Mouse (Mus musculus) myocyte (in vitro differentiated cells): ENCODE results near the gene Krtap24-1. TPM values are rescaled to one million over a fixed set of nuclear protein-coding genes. Genes with fewer than 3 reads are reported as not detected.

Experiments used
- H3K27me3 ChIP-seq: one replicate; pipeline ENCODE4 v1.6.1; 2011; ENCODE audit not compliant: control insufficient read depth, insufficient read depth, insufficient read length
- H3K36me3 ChIP-seq: one replicate; pipeline ENCODE4 v1.6.1; 2011; ENCODE audit not compliant: control insufficient read depth, insufficient read depth
- H3K4me2 ChIP-seq: one replicate; pipeline ENCODE4 v1.6.1; 2011; ENCODE audit warnings: low read depth, control low read depth
- H3K4me3 ChIP-seq: one replicate; pipeline ENCODE4 v1.5.1; 2011; ENCODE audit warnings: mild to moderate bottlenecking, control low read depth, moderate library complexity
- H3K79me2 ChIP-seq: one replicate; pipeline ENCODE4 v1.6.1; 2011; ENCODE audit not compliant: control insufficient read depth, insufficient read depth
- H3ac ChIP-seq: one replicate; pipeline ENCODE4 v1.6.1; 2011; ENCODE audit not compliant: control insufficient read depth, insufficient read length
- CEBPB ChIP-seq: IDR thresholded peaks from 2 replicates; pipeline ENCODE4 v1.6.1; 2011; ENCODE audit warnings: mild to moderate bottlenecking, moderate library complexity; ENCODE audit not compliant: poor library complexity, insufficient read depth, severe bottlenecking
- E2F4 ChIP-seq: IDR thresholded peaks from one replicate; pipeline ENCODE4 v1.6.1; 2011; ENCODE audit warnings: mild to moderate bottlenecking, control low read depth, moderate library complexity; ENCODE audit not compliant: insufficient read depth
- MAX ChIP-seq: IDR thresholded peaks from one replicate; pipeline ENCODE4 v1.6.1; 2011; ENCODE audit warnings: low read depth, mild to moderate bottlenecking, control low read depth
- MYOD1 ChIP-seq, 3 experiments: IDR thresholded peaks; one replicate each; pipeline ENCODE4 v1.6.1; 2011; ENCODE audit warnings: control low read depth in 2 of 3, low read depth in 2 of 3, mild to moderate bottlenecking in 2 of 3, moderate library complexity in 1 of 3; ENCODE audit not compliant: insufficient read length in 2 of 3, control insufficient read depth in 1 of 3
- MYOG ChIP-seq, 3 experiments: IDR thresholded peaks; one replicate each; pipeline ENCODE4 v1.6.1; 2011; ENCODE audit warnings: control low read depth in 2 of 3, low read depth in 2 of 3, mild to moderate bottlenecking in 2 of 3; ENCODE audit not compliant: insufficient read length in 2 of 3, control insufficient read depth in 1 of 3, insufficient read depth in 1 of 3
- POLR2A ChIP-seq: IDR thresholded peaks from one replicate; pipeline ENCODE4 v1.6.1; 2011; ENCODE audit warnings: low read depth, mild to moderate bottlenecking, control low read depth, moderate library complexity; ENCODE audit not compliant: insufficient read length
- POLR2AphosphoS2 ChIP-seq: IDR thresholded peaks from one replicate; pipeline ENCODE4 v1.6.1; 2011; ENCODE audit warnings: low read depth, control low read depth; ENCODE audit not compliant: insufficient read length
- REST ChIP-seq: IDR thresholded peaks from one replicate; pipeline ENCODE4 v1.6.1; 2011; ENCODE audit warnings: mild to moderate bottlenecking, control low read depth, moderate library complexity; ENCODE audit not compliant: insufficient read depth, insufficient read length
- SRF ChIP-seq: IDR thresholded peaks from one replicate; pipeline ENCODE4 v1.6.1; 2011; ENCODE audit warnings: low read depth; ENCODE audit not compliant: control insufficient read depth, insufficient read length
- TCF12 ChIP-seq: IDR thresholded peaks from one replicate; pipeline ENCODE4 v1.6.1; 2011; ENCODE audit warnings: mild to moderate bottlenecking, control low read depth; ENCODE audit not compliant: poor library complexity, insufficient read depth, severe bottlenecking
- TCF3 ChIP-seq: IDR thresholded peaks from one replicate; pipeline ENCODE4 v1.6.1; 2011; ENCODE audit warnings: low read depth, control low read depth; ENCODE audit not compliant: insufficient read length
- USF1 ChIP-seq: IDR thresholded peaks from one replicate; pipeline ENCODE4 v1.6.1; 2011; ENCODE audit warnings: low read depth, mild to moderate bottlenecking, control low read depth, moderate library complexity
- polyA plus RNA-seq: library from polyadenylated mRNA; unstranded; fragments of >200 nt; fragmentation: generic; extraction: Trizol; gene quantifications from one replicate; pipeline ENCODE4 v1.2.1, GENCODE M21; 2012; ENCODE audit warnings: missing spikeins

Gene Krtap24-1
- polyA plus RNA-seq, 1 experiment, result not detected

DNA sequence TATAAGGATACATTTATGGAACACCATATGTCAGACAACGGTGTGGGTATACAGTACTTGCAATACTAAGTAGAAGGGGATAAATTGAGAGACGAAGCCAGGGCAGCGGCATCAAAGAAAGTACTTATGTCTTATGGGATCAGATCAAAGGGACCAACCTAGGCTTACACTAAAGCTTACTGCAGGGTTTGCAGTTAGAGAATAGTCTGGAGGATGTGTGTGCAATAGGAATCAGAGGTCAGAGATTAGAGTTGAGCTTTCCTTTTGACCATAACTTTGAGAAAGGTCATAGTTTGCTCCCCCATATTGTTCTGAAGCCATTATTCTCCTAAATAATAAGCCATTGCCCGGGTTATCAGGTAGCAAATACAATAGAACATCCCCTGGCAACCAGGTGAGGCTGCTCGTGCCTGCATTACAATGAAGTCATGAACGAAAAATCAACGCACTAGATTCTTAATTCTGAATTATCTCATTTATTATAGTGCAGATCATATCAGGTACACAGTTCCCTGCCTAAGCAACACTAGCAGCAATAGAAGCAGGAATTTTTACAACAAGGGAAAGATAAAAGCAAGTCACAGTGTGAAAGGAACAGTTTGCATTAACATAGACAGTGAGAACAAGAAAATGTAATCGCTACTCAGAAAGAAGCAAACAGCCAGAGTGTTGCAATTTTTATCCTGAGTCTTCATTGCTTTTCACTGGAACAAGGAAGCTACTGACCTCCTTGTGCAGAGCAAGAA is 34.5 kb upstream of the Krtap24-1 start:
- Histone ChIP-seq H3K4me3 (no peak overlapping the region), H3K4me2 (no peak overlapping the region), H3K36me3 (no peaks in the 10 kb centered on the region), H3K27me3 (no peaks in the 10 kb centered on the region), H3K79me2 (no peaks in the 10 kb centered on the region), H3ac (no peak overlapping the region)
- no peak for TF ChIP-seq MYOG (IDR thresholded peaks at IDR 0.05; ENCODE audit: control insufficient read depth in 1 of 3, insufficient read depth in 1 of 3, insufficient read length in 2 of 3, low read depth in 2 of 3)
- no peak for TF ChIP-seq MAX
- no peak for TF ChIP-seq MYOD1 (IDR thresholded peaks at IDR 0.05; ENCODE audit: control insufficient read depth in 1 of 3, insufficient read length in 2 of 3, low read depth in 2 of 3)
- no peak for TF ChIP-seq CEBPB
- no peak for TF ChIP-seq POLR2AphosphoS2
- no peak for TF ChIP-seq SRF
- TF ChIP-seq USF1, result no peak
- no peak for TF ChIP-seq E2F4
- TF ChIP-seq POLR2A, result no peak
- no peak for TF ChIP-seq TCF12
- TF ChIP-seq TCF3, result no peak
- no peak for TF ChIP-seq REST

GRCm38 (mm10) chr16:88640053-88640452 is 28.0 kb upstream of the Krtap24-1 start:
- Histone ChIP-seq H3K79me2 (no peaks in the 10 kb centered on the region), H3ac (no peak overlapping the region), H3K4me2 (no peak overlapping the region), H3K4me3 (no peak overlapping the region), H3K27me3 (no peaks in the 10 kb centered on the region), H3K36me3 (no peaks in the 10 kb centered on the region)
- TF ChIP-seq SRF (no peak), MAX (no peak), MYOG (IDR thresholded peaks at IDR 0.05; ENCODE audit: control insufficient read depth in 1 of 3, insufficient read depth in 1 of 3, insufficient read length in 2 of 3, low read depth in 2 of 3) (no peak), TCF12 (no peak), E2F4 (no peak)

DNA sequence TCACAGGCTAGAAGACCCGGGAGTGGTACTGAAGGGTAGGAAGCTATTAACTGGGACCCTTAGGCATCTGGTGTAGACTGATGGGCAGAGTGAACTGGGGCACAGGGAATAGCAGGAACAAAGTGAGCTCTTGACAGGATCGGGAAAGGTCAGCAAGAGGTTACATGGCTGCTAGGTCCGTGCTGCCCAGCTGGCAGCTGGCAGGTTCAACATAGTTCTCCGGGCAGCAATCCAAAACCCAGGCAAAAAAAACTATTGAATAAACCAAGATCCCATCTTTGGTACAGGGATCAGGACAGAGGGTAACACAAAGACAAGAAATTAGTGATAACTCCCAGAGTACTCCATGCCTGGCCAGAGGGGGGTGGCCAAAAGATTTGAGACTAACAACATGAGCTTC is 23.1 kb upstream of the Krtap24-1 start:
- no peak overlapping the region for H3ac ChIP-seq
- no peak overlapping the region for H3K4me3 ChIP-seq
- H3K36me3 ChIP-seq, result no peaks in the 10 kb centered on the region
- H3K4me2 ChIP-seq, result no peak overlapping the region
- no peaks in the 10 kb centered on the region for H3K79me2 ChIP-seq
- no peak for TF ChIP-seq TCF3
- no peak for TF ChIP-seq POLR2A
- no peak for TF ChIP-seq TCF12
- TF ChIP-seq REST, result no peak
- no peak for TF ChIP-seq E2F4
- no peak for TF ChIP-seq POLR2AphosphoS2
- TF ChIP-seq SRF, result no peak
- H3K27me3 ChIP-seq, result no peaks in the 10 kb centered on the region

GRCm38 (mm10) chr16:88631474-88631873 is 19.4 kb upstream of the Krtap24-1 start:
- H3K36me3 ChIP-seq, result no peaks in the 10 kb centered on the region
- no peaks in the 10 kb centered on the region for H3K79me2 ChIP-seq
- H3K27me3 ChIP-seq, result no peaks in the 10 kb centered on the region
- H3ac ChIP-seq, result no peak overlapping the region
- TF ChIP-seq MAX (no peak), E2F4 (no peak), SRF (no peak), TCF12 (no peak), USF1 (no peak), TCF3 (no peak), POLR2AphosphoS2 (no peak), CEBPB (no peak), MYOD1 (IDR thresholded peaks at IDR 0.05; ENCODE audit: control insufficient read depth in 1 of 3, insufficient read length in 2 of 3, low read depth in 2 of 3) (no peak), MYOG (IDR thresholded peaks at IDR 0.05; ENCODE audit: control insufficient read depth in 1 of 3, insufficient read depth in 1 of 3, insufficient read length in 2 of 3, low read depth in 2 of 3) (no peak), REST (no peak), POLR2A (no peak)
- no peak overlapping the region for H3K4me3 ChIP-seq
- H3K4me2 ChIP-seq, result no peak overlapping the region

DNA sequence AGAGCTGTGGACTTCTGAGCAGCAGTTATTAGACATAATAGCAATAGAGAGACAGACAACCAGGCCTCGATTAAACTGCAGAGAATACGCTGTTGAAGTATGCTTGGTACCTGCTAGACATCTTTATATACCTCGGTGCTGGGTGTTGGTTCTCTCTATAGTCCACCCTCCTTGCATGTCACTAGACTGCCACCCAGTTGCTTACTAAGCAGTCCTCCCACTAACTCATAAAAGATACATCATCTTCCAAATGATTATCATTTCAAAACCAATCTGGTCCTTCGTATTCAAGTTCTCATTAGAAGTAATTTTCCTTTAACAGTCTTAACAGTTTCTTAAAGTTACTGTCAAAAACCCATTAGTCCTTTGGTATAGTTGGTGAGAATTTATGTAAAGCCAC is 15.5 kb upstream of the Krtap24-1 start, which contains the start of gene 2310079G19Rik:
TSS of gene 2310079G19Rik (minus strand) at position 101 of the 400 bp plus-strand sequence.
- Histone ChIP-seq H3ac (no peak within 1 kb of the TSS), H3K27me3 (no peaks in the 10 kb centered on the region), H3K4me2 (no peak within 1 kb of the TSS), H3K79me2 (no peaks in the 10 kb centered on the region), H3K4me3 (no peak within 1 kb of the TSS), H3K36me3 (no peaks in the 10 kb centered on the region)
- no peak for TF ChIP-seq MYOG (IDR thresholded peaks at IDR 0.05; ENCODE audit: control insufficient read depth in 1 of 3, insufficient read depth in 1 of 3, insufficient read length in 2 of 3, low read depth in 2 of 3)
- no peak for TF ChIP-seq E2F4
- TF ChIP-seq TCF3, result no peak
- no peak for TF ChIP-seq REST
- TF ChIP-seq USF1, result no peak
- no peak for TF ChIP-seq CEBPB
- no peak for TF ChIP-seq MAX
- no peak for TF ChIP-seq POLR2AphosphoS2
- no peak for TF ChIP-seq SRF
- TF ChIP-seq MYOD1 (IDR thresholded peaks at IDR 0.05; ENCODE audit: control insufficient read depth in 1 of 3, insufficient read length in 2 of 3, low read depth in 2 of 3), result no peak
- TF ChIP-seq POLR2A, result no peak
- TF ChIP-seq TCF12, result no peak
